Mouse (Mus musculus): ENCODE results near the gene Gm19668. TPM values are rescaled to one million over a fixed set of nuclear protein-coding genes. Genes with fewer than 3 reads are reported as not detected.
A peak's percentile ranks its signal among the peaks of the same experiment; 100 is the strongest.
"Not testable (repeated sequence)": the region's sequence is repeated elsewhere in the genome, so short reads cannot be mapped to it uniquely, and the experiment has no call there.

Gene Gm19668
- total and polyA plus RNA-seq, 3 experiments = not detected

GRCm38 (mm10) chr10:77772142-77772541 is 26.8 kb downstream of the Gm19668 start:
- H3K27me3 ChIP-seq (ENCODE audit: control insufficient read depth, insufficient read depth, low read length); H3K4me1 ChIP-seq (ENCODE audit: control insufficient read depth, insufficient read depth, low read length); H3K36me3 ChIP-seq (ENCODE audit: control insufficient read depth, insufficient read depth, low read length); H3K9ac ChIP-seq (ENCODE audit: low read depth, low read length); intact Hi-C loops (cut with DNase I); H3K79me2 ChIP-seq (replicated peaks; ENCODE audit: control insufficient read depth, insufficient read depth, low read length); H3K4me3 ChIP-seq; H3K27ac ChIP-seq; DNase-seq: not testable (repeated sequence)
- WGBS = 67% methylated on average over 3 of the region's 3 CpGs

GRCm38 (mm10) chr10:77771225-77771624 is 27.7 kb downstream of the Gm19668 start, which contains the start of gene Gm3238:
Gene Gm3238 (minus strand): TSS chr10:77771325.
- H3K4me3 ChIP-seq; H3K36me3 ChIP-seq (ENCODE audit: control insufficient read depth, insufficient read depth, low read length); DNase-seq; H3K4me1 ChIP-seq (ENCODE audit: control insufficient read depth, insufficient read depth, low read length); H3K27me3 ChIP-seq (ENCODE audit: control insufficient read depth, insufficient read depth, low read length); H3K27ac ChIP-seq; intact Hi-C loops (cut with DNase I); H3K79me2 ChIP-seq (replicated peaks; ENCODE audit: control insufficient read depth, insufficient read depth, low read length); H3K9ac ChIP-seq (ENCODE audit: low read depth, low read length): not testable (repeated sequence)
- WGBS = 40% methylated on average over 1 of the region's 1 CpGs

GRCm38 (mm10) chr10:77769727-77770126 is 29.2 kb downstream of the Gm19668 start:
- Histone ChIP-seq H3K27me3 (ENCODE audit: control insufficient read depth, insufficient read depth, low read length) (no peaks in the 10 kb centered on the region), H3K4me1 (ENCODE audit: control insufficient read depth, insufficient read depth, low read length) (no peaks in the 10 kb centered on the region), H3K4me3 (no peak overlapping the region), H3K27ac (no peak overlapping the region), H3K79me2 (replicated peaks; ENCODE audit: control insufficient read depth, insufficient read depth, low read length) (no peaks in the 10 kb centered on the region), H3K36me3 (ENCODE audit: control insufficient read depth, insufficient read depth, low read length) (no peaks in the 10 kb centered on the region), H3K9ac (ENCODE audit: low read depth, low read length) (no peak overlapping the region)
- WGBS = 86% methylated on average over 1 of the region's 1 CpGs
- TF ChIP-seq POLR2A (IDR thresholded peaks at IDR 0.05; ENCODE audit: insufficient read depth, low read depth, low read length) (no peak), CTCF (IDR thresholded peaks at IDR 0.05) (no peak), EP300 (IDR thresholded peaks at IDR 0.05; ENCODE audit: insufficient read depth, low read depth, low read length) (no peak)
- intact Hi-C loops (cut with DNase I) = no loop called here
- DNase-seq = no peak

GRCm38 (mm10) chr10:77759582-77759981 is 39.4 kb downstream of the Gm19668 start, which contains the start of gene Gm3233:
Gene Gm3233 (minus strand): TSS chr10:77759682.
- H3K27ac ChIP-seq; H3K36me3 ChIP-seq (ENCODE audit: control insufficient read depth, insufficient read depth, low read length); intact Hi-C loops (cut with DNase I); DNase-seq; H3K79me2 ChIP-seq (replicated peaks; ENCODE audit: control insufficient read depth, insufficient read depth, low read length); H3K27me3 ChIP-seq (ENCODE audit: control insufficient read depth, insufficient read depth, low read length); H3K9ac ChIP-seq (ENCODE audit: low read depth, low read length); H3K4me3 ChIP-seq; H3K4me1 ChIP-seq (ENCODE audit: control insufficient read depth, insufficient read depth, low read length): not testable (repeated sequence)
- 67% methylated on average over 1 of the region's 1 CpGs for WGBS

- no peaks in the 10 kb centered on the region for H3K79me2 ChIP-seq (replicated peaks; ENCODE audit: control insufficient read depth, insufficient read depth, low read length)
- no peaks in the 10 kb centered on the region for H3K36me3 ChIP-seq (ENCODE audit: control insufficient read depth, insufficient read depth, low read length)
These were observed 45.5 kb downstream of the Gm19668 start for GRCm38 (mm10) chr10:77753448-77753847.

GRCm38 (mm10) chr10:77752312-77752711 is 46.6 kb downstream of the Gm19668 start:
- H3K9ac ChIP-seq (ENCODE audit: low read depth, low read length); DNase-seq; H3K27me3 ChIP-seq (ENCODE audit: control insufficient read depth, insufficient read depth, low read length); H3K4me3 ChIP-seq; H3K4me1 ChIP-seq (ENCODE audit: control insufficient read depth, insufficient read depth, low read length); intact Hi-C loops (cut with DNase I); H3K79me2 ChIP-seq (replicated peaks; ENCODE audit: control insufficient read depth, insufficient read depth, low read length); H3K36me3 ChIP-seq (ENCODE audit: control insufficient read depth, insufficient read depth, low read length); H3K27ac ChIP-seq: not testable (repeated sequence)
- 53% methylated on average over 3 of the region's 3 CpGs for WGBS
- 0 out of 2 replicates have a peak, but pooled peaks have one; percentile 12 for TF ChIP-seq CTCF (IDR thresholded peaks at IDR 0.05)

More at GRCm38 (mm10) chr10:77753448-77753847, 45.5 kb downstream of the Gm19668 start:
- H3K9ac ChIP-seq (ENCODE audit: low read depth, low read length) = no peak overlapping the region
- TF ChIP-seq EP300 (IDR thresholded peaks at IDR 0.05; ENCODE audit: insufficient read depth, low read depth, low read length) (no peak), POLR2A (IDR thresholded peaks at IDR 0.05; ENCODE audit: insufficient read depth, low read depth, low read length) (no peak), CTCF (IDR thresholded peaks at IDR 0.05) (peak; percentile 31)
- DNase-seq = no peak
- no peaks in the 10 kb centered on the region for H3K4me1 ChIP-seq (ENCODE audit: control insufficient read depth, insufficient read depth, low read length)
- no peak overlapping the region for H3K4me3 ChIP-seq
- intact Hi-C loops (cut with DNase I) = no loop called here
- H3K27ac ChIP-seq = no peak overlapping the region
- H3K27me3 ChIP-seq (ENCODE audit: control insufficient read depth, insufficient read depth, low read length) = no peaks in the 10 kb centered on the region

GRCm38 (mm10) chr10:77751254-77751653 is 47.7 kb downstream of the Gm19668 start, which contains the start of gene Gm9736:
Gene Gm9736 (minus strand): TSS chr10:77751354.
- H3K4me1 ChIP-seq (ENCODE audit: control insufficient read depth, insufficient read depth, low read length); intact Hi-C loops (cut with DNase I); H3K79me2 ChIP-seq (replicated peaks; ENCODE audit: control insufficient read depth, insufficient read depth, low read length); H3K4me3 ChIP-seq; H3K9ac ChIP-seq (ENCODE audit: low read depth, low read length); DNase-seq; H3K36me3 ChIP-seq (ENCODE audit: control insufficient read depth, insufficient read depth, low read length); H3K27me3 ChIP-seq (ENCODE audit: control insufficient read depth, insufficient read depth, low read length); H3K27ac ChIP-seq: not testable (repeated sequence)
- 45% methylated on average over 1 of the region's 1 CpGs for WGBS

- intact Hi-C loops (cut with DNase I); H3K79me2 ChIP-seq (replicated peaks; ENCODE audit: control insufficient read depth, insufficient read depth, low read length); H3K36me3 ChIP-seq (ENCODE audit: control insufficient read depth, insufficient read depth, low read length); H3K27me3 ChIP-seq (ENCODE audit: control insufficient read depth, insufficient read depth, low read length); DNase-seq; H3K4me3 ChIP-seq; H3K4me1 ChIP-seq (ENCODE audit: control insufficient read depth, insufficient read depth, low read length); H3K27ac ChIP-seq; H3K9ac ChIP-seq (ENCODE audit: low read depth, low read length): not testable (repeated sequence)
- WGBS = 70% methylated on average over 1 of the region's 1 CpGs
These were observed 48.2 kb downstream of the Gm19668 start for GRCm38 (mm10) chr10:77750686-77751085.
